Mouse (Mus musculus): ENCODE results near the gene Ano6. TPM values are rescaled to one million over a fixed set of nuclear protein-coding genes. Genes with fewer than 3 reads are reported as not detected.
"Not testable (repeated sequence)": the region's sequence is repeated elsewhere in the genome, so short reads cannot be mapped to it uniquely, and the experiment has no call there.

The Ano6 gene
- polyA plus RNA-seq, 1 experiment from 2014 or later, result 52.3 TPM

DNA sequence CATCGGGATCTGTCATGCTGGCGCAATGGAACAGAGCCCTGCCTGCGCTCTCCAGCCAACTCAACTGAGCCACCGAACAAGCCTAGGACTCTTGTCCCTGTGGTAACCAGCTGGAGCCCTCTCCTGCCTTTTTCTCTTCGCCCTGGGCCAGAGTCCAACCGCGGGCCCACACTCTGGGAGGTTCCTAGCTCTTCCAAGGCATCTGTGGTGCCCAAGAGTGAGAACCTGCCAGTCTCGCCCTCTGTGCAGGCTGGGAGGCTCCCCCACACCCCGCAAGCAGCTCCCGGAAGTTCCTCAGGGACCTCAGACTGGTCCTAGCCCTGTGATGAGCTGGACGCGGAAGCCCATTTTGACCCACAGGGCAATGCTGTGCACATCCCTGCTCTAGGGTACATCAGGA lies 29.5 kb downstream of the Ano6 start:
- no peak overlapping the region for H3K9ac ChIP-seq
- H3K36me3 ChIP-seq, result peaks cover 13% of the 10 kb centered on the region; the same call in 1 of the 2 replicates
- H3K27me3 ChIP-seq, result no peaks in the 10 kb centered on the region
- H3K4me2 ChIP-seq, result no peak overlapping the region
- no peak for ATAC-seq (ENCODE audit: insufficient number of reproducible peaks, insufficient read depth, low FRiP score, low TSS enrichment, low read depth)
- H3K4me3 ChIP-seq, result no peak overlapping the region
- H3K4me1 ChIP-seq, result peaks cover 23% of the 10 kb centered on the region
- no peaks in the 10 kb centered on the region for H3K9me3 ChIP-seq
- H3K27ac ChIP-seq, result no peak overlapping the region
- WGBS, result 94% methylated on average over 12 of the region's 12 CpGs

DNA sequence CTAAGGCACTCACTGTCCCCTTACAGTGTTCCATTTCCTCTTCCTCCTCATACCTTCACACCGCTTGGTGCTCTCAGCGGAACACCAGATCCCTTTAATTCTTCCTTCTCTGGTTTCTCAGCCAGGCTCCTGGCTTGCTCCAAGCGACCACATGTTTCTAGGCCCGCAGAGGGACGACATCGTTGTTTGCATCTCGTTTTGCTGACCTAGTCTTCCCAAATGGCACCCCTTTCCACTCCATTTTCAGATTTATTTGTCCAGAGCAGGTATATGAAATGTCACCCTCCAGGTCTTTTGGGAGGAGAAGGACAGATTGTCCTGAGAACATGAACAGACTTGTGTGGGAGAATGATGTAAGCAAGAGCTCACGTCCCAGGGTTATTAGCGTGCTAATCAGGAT lies 30.0 kb downstream of the Ano6 start:
- Histone ChIP-seq H3K27ac (no peak overlapping the region), H3K4me1 (peaks cover 18% of the 10 kb centered on the region), H3K36me3 (peaks cover 14% of the 10 kb centered on the region; the same call in 1 of the 2 replicates), H3K9ac (no peak overlapping the region), H3K4me2 (no peak overlapping the region), H3K9me3 (no peaks in the 10 kb centered on the region), H3K4me3 (no peak overlapping the region), H3K27me3 (no peaks in the 10 kb centered on the region)
- no peak for ATAC-seq (ENCODE audit: insufficient number of reproducible peaks, insufficient read depth, low FRiP score, low TSS enrichment, low read depth)
- 77% methylated on average over 9 of the region's 9 CpGs for WGBS

DNA sequence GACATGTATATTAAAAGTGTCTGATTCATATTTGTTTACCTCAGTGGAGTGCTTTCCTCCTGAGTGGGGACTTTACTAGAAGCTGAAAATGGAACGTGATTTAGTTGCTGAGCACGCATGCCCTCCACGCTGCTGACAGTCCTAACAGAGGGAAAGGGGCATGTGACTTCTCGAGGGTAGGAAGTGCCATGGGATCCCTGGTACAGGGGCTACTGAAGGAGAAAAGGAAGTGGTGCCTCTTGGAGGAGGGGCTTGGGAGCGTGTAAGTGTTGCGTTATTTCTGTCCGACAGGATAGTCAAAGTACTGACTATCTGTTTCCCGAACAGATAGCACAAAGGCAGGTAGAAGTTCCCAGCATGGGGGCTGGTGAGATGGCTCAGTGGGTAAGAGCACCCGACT lies 31.5 kb downstream of the Ano6 start:
- peaks cover 14% of the 10 kb centered on the region; the same call in 1 of the 2 replicates for H3K36me3 ChIP-seq
- no peak overlapping the region for H3K4me2 ChIP-seq
- peaks cover 26% of the 10 kb centered on the region for H3K4me1 ChIP-seq
- no peak overlapping the region for H3K4me3 ChIP-seq
- no peaks in the 10 kb centered on the region for H3K27me3 ChIP-seq
- no peaks in the 10 kb centered on the region for H3K9me3 ChIP-seq
- 92% methylated on average over 9 of the region's 9 CpGs for WGBS
- no peak for ATAC-seq (ENCODE audit: insufficient number of reproducible peaks, insufficient read depth, low FRiP score, low TSS enrichment, low read depth)
- H3K27ac ChIP-seq, result no peak overlapping the region
- H3K9ac ChIP-seq, result no peak overlapping the region

DNA sequence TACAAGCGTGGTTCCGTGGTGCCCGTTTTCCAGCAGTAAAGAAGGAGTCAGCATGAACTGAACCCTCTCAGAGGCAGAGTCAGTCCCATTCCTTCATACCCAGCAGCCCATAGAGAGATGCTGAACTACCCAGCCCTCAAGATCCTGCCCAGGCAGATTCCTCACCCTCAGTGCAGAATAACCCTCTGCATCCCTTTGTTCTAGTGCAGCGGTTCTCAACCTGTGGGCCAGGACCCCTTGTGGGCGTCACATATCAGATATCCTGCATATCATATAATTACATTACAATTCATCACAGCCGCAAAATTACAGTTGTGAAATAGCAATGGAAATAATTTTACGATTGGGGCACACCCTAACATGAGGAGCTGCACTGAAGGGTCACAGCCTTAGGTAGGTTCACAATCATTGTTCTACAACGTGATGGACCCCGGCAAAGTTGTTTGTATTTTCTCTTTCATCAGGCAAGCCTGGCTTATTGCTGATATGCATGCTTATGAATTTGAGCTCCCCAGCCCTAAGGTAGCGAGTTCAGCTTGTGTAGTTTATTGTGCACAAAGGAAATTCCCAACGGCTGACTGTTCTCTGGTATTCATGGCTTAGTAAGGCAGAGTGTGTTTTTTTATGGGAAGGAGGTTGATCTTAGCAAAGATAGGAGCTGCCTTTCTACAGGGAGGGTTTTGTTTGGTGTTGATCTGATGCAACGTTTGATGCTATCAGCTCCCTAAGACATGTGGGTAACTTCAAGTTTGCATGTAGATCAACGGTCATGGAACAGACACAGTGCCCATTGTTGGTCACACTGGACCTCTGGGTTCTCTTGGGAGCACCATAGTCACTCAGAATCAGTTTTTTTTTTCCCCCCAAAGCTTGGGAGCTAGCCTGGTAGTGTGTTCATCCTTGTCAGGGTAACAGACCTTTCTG lies 33.0 kb downstream of the Ano6 start:
- no peak for ATAC-seq (ENCODE audit: insufficient number of reproducible peaks, insufficient read depth, low FRiP score, low TSS enrichment, low read depth)
- H3K9ac ChIP-seq, result no peak overlapping the region
- H3K27ac ChIP-seq, result no peak overlapping the region
- H3K36me3 ChIP-seq, result peaks cover 14% of the 10 kb centered on the region; the same call in 1 of the 2 replicates
- no peak overlapping the region for H3K4me3 ChIP-seq
- H3K4me2 ChIP-seq, result no peak overlapping the region
- peaks cover 39% of the 10 kb centered on the region for H3K4me1 ChIP-seq
- WGBS, result 79% methylated on average over 13 of the region's 13 CpGs
- no peaks in the 10 kb centered on the region for H3K27me3 ChIP-seq
- no peaks in the 10 kb centered on the region for H3K9me3 ChIP-seq

DNA sequence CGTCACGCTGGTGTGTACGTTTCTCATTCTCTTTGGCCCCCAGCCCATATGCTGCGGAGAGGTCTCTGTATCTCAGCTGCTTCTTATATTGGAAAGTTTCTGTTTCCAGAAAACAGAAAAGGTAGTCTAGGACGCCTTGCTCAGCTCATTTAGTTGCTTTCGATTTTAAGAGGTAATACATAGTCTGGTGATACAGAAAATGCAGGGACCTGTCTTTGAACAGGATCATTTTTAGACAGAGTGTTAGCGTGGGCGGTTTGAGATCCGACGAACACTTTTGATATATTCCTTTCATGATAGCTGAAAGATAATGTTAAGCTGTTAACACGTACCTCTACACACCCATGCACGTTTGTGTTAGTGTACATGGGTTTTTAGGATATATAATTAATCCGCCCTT lies 35.9 kb downstream of the Ano6 start:
- peaks cover 55% of the 10 kb centered on the region for H3K4me1 ChIP-seq
- WGBS, result 87% methylated on average over 13 of the region's 13 CpGs
- ATAC-seq (ENCODE audit: insufficient number of reproducible peaks, insufficient read depth, low FRiP score, low TSS enrichment, low read depth), result no peak

DNA sequence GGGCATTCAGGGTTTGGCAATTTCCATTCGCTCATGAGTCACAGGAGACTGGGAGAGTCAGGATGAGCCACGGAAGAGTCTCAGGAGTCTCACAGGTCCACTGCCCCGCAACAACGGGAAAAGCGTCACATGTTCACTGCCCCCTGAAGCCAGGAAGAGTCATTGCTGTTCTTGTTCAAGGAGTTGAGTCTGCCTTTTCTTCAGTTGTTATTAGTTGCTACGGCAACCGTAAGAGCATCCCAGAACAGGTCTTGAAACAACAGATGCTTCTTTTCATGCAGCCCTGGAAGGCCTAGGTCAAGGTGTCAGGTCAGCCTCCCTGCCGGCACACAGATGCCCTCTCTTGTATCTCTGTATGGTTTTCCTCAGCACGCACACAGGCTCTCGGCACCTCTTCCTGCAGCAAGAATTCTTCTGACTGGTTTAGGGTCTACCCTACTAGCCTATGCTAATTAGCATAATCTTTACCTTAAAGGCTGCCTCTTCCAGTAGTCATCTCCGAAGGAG lies 36.9 kb downstream of the Ano6 start:
- Histone ChIP-seq H3K27ac (no peak overlapping the region), H3K4me1 (peaks cover 54% of the 10 kb centered on the region), H3K4me2 (peak overlapping the region; percentile 18; the same call in 1 of the 2 replicates), H3K27me3 (no peaks in the 10 kb centered on the region), H3K9me3 (no peaks in the 10 kb centered on the region), H3K4me3 (no peak overlapping the region), H3K36me3 (peaks cover 8% of the 10 kb centered on the region; the same call in 1 of the 2 replicates), H3K9ac (0 out of 2 replicates have a peak overlapping the region, but pooled peaks have one; percentile 16)
- 34% methylated on average over 11 of the region's 11 CpGs for WGBS
- ATAC-seq (ENCODE audit: insufficient number of reproducible peaks, insufficient read depth, low FRiP score, low TSS enrichment, low read depth), result no peak

More for the DNA sequence above, 35.9 kb downstream of the Ano6 start:
- H3K9ac ChIP-seq, result no peak overlapping the region
- no peak overlapping the region for H3K4me2 ChIP-seq
- no peak overlapping the region for H3K27ac ChIP-seq
- H3K9me3 ChIP-seq, result no peaks in the 10 kb centered on the region
- H3K27me3 ChIP-seq, result no peaks in the 10 kb centered on the region
- peaks cover 8% of the 10 kb centered on the region; the same call in 1 of the 2 replicates for H3K36me3 ChIP-seq
- no peak overlapping the region for H3K4me3 ChIP-seq

DNA sequence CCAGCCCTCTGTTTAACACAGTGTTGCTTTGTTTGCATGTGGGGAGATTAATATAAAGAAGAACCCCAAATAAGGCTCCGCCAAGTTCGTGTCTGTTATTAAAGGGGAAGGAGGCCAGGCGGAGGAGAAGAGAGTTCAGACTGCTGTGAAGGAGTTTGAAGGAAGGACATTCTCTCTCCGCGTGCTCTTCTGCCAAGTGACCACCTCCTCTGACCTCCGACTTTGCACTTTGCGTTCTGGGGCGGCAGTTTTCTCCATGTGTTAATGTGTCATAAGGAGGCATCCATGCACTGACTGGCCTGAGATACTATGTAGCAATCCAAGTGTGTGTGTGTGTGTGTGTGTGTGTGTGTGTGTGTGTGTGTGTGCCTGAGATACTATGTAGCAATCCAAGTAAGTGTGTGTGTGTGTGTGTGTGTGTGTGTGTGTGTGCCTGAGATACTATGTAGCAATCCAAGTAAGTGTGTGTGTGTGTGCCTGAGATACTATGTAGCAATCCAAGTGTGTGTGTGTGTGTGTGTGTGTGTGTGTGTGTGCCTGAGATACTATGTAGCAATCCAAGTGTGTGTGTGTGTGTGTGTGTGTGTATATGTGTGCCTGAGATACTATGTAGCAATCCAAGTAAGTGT lies 37.5 kb downstream of the Ano6 start:
- not testable (repeated sequence) for H3K4me3 ChIP-seq; H3K9ac ChIP-seq; H3K27me3 ChIP-seq; H3K9me3 ChIP-seq; ATAC-seq (ENCODE audit: insufficient number of reproducible peaks, insufficient read depth, low FRiP score, low TSS enrichment, low read depth); H3K36me3 ChIP-seq
- Histone ChIP-seq H3K4me1 (peaks cover 48% of the 10 kb centered on the region), H3K27ac (0 out of 2 replicates have a peak overlapping the region, but pooled peaks have one; percentile 88), H3K4me2 (peak overlapping the region; percentile 18; the same call in 1 of the 2 replicates)
- WGBS, result 66% methylated on average over 8 of the region's 8 CpGs

DNA sequence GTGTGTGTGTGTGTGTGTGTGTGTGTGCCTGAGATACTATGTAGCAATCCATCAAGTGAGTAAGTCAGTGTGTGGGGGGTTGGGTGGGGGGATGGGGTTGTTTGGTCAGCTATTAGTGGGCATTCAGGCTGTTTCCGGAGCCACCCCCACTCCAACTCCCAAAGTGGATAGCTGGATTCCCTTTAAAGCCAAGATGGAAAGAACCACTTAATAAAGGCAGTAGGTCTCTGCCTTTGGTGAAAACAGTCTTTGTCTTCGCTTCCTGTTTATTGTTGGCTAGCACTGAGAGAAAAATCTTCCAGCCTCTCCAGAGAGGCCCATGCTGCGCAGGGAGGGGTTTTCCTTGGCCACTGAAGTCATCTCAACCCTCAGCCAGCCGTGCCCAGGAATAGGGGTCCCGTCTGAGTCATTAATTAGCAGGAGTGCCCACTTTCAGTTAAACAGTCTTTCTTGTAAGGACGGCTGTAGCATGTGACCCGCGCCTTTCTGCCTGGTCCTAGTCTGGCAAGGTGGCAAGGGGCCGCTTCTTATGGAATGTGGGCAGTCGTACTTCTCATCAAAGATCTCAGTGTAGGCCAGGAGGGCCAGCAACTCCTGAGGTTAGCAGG lies 38.1 kb downstream of the Ano6 start:
- Histone ChIP-seq H3K4me1 (peaks cover 44% of the 10 kb centered on the region), H3K36me3 (peaks cover 8% of the 10 kb centered on the region; the same call in 1 of the 2 replicates), H3K4me2 (peak overlapping the region; percentile 45), H3K9me3 (no peaks in the 10 kb centered on the region), H3K27ac (peak overlapping the region; percentile 88), H3K9ac (peak overlapping the region; percentile 46; the same call in 1 of the 2 replicates), H3K4me3 (peak overlapping the region; percentile 10; the same call in 1 of the 2 replicates), H3K27me3 (no peaks in the 10 kb centered on the region)
- no peak for ATAC-seq (ENCODE audit: insufficient number of reproducible peaks, insufficient read depth, low FRiP score, low TSS enrichment, low read depth)
- WGBS, result 34% methylated on average over 10 of the region's 10 CpGs

DNA sequence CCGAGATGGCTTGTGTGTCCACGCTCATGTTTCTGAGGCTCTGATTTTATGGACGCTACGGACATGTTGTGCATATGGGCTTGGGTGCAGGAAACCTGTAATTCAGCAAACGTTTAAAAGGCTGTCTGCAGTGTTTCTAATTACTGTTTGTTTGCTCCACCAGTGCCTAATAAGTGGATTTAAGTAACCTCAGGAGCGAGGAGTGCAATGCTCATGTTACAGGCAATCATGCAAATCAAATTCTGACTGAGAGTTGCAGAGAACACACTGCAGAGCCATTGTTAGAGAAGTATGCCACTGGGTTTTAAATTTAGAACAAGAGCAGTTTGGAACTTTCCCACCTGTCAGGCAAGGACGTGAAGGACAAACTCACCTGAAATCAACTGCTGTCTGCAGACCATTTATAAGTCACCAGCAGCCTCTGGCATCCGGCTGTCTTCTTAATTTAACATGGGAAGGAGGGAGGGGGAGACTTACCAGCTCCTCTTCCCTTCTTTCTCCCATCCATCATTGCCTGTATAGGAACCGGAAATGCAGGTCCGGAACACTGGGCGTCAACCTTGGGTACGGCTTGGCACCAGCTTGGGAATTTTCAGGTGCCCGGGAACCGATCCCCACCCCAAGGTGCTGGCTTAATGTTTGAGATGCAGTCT lies 39.0 kb downstream of the Ano6 start:
- no peaks in the 10 kb centered on the region for H3K27me3 ChIP-seq
- no peak for ATAC-seq (ENCODE audit: insufficient number of reproducible peaks, insufficient read depth, low FRiP score, low TSS enrichment, low read depth)
- H3K4me3 ChIP-seq, result peak overlapping the region; percentile 10
- WGBS, result 29% methylated on average over 14 of the region's 14 CpGs
- H3K27ac ChIP-seq, result peak overlapping the region; percentile 88
- H3K4me1 ChIP-seq, result peaks cover 44% of the 10 kb centered on the region
- H3K36me3 ChIP-seq, result peaks cover 6% of the 10 kb centered on the region; the same call in 1 of the 2 replicates
- peak overlapping the region; percentile 46; the same call in 1 of the 2 replicates for H3K9ac ChIP-seq
- no peaks in the 10 kb centered on the region for H3K9me3 ChIP-seq
- peak overlapping the region; percentile 45 for H3K4me2 ChIP-seq

DNA sequence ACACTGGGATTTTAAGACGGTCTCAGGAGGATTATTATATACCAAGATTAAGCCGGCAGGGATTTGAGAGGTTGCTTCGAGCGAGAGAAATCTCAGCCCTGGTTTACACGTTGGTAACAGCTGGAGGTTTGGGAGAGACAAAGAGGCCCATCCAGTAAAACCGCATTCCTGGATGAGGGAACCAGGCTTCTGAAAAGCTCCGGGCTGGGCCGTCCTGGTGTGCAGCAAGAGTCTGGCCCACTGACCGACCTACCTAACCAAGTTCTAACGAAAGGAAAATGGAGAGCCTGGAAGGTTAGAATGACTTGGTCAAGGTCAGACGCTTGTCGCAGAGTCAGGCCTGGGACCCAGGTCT lies 39.5 kb downstream of the Ano6 start:
- H3K4me2 ChIP-seq, result peak overlapping the region; percentile 45
- no peak overlapping the region for H3K4me3 ChIP-seq
- 48% methylated on average over 12 of the region's 12 CpGs for WGBS
- H3K27me3 ChIP-seq, result no peaks in the 10 kb centered on the region
- 0 out of 2 replicates have a peak, but pooled peaks cover under 1% of the 10 kb centered on the region for H3K36me3 ChIP-seq
- no peaks in the 10 kb centered on the region for H3K9me3 ChIP-seq
- peak overlapping the region; percentile 88 for H3K27ac ChIP-seq
- H3K4me1 ChIP-seq, result peaks cover 44% of the 10 kb centered on the region
- no peak overlapping the region for H3K9ac ChIP-seq
- ATAC-seq (ENCODE audit: insufficient number of reproducible peaks, insufficient read depth, low FRiP score, low TSS enrichment, low read depth), result no peak

DNA sequence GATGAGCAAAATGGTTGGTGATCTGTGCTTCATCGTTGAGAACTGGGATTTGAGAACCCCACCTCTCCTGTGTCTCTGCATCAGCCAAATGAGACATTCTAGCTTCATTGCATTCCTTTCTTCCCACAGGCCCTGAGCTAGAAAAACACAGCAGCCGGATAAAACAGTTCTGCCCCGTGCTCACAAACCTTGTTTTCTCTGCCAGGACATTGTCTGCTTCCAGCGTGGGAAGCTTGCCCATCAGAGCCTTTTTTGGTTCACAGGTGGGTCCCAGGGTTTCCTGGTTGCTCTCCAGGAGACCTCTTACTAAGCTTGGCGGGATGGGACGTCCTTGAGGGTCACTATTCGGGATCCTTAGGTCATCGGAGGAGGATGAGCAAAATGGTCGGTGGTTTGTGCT lies 42.6 kb downstream of the Ano6 start:
- 74% methylated on average over 9 of the region's 9 CpGs for WGBS
- Histone ChIP-seq H3K27ac (no peak overlapping the region), H3K36me3 (no peaks in the 10 kb centered on the region), H3K4me3 (no peak overlapping the region), H3K9ac (no peak overlapping the region), H3K4me1 (peaks cover 52% of the 10 kb centered on the region), H3K4me2 (no peak overlapping the region), H3K27me3 (no peaks in the 10 kb centered on the region), H3K9me3 (no peaks in the 10 kb centered on the region)
- no peak for ATAC-seq (ENCODE audit: insufficient number of reproducible peaks, insufficient read depth, low FRiP score, low TSS enrichment, low read depth)
